Mouse (Mus musculus): ENCODE measurements at regions not wholly inside any gene's neighbourhood (a gene's known extent, or its start where the extent isn't known, plus 50 kb on each side); places are given as distances from the start of the nearest gene placed in this dataset.
A peak's percentile ranks its signal among the peaks of the same experiment; 100 is the strongest.

DNA sequence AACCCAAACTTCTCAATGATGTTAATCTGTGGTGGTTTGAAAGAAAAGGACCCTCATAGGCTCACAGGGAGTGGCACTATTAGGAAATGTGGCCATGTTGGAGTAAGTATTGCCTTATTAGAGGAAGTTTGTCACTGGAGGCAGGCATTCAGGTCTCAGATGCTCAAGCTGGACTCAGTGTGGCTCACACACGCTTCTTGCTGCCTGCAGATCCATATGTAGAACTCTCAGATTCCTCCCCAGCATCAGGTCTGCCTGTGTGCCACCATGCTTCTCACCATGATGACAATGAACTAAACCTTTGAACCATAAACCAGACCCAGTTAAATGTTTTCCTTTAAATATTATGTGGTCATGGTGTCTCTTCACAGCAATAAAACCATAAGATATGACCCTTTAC is 104.7 kb upstream of the Tbl1xr1 start:
- Histone ChIP-seq H3K27me3 (ENCODE audit: control insufficient read depth, insufficient read depth, low read length) (no peaks in the 10 kb centered on the region), H3K36me3 (ENCODE audit: control insufficient read depth, insufficient read depth, low read length) (no peaks in the 10 kb centered on the region), H3K4me1 (ENCODE audit: control insufficient read depth, insufficient read depth, insufficient read length, low read length) (peaks cover 8% of the 10 kb centered on the region; the same call in 1 of the 2 replicates), H3K4me3 (ENCODE audit: low read depth, low read length) (no peak overlapping the region), H3K27ac (ENCODE audit: insufficient read depth, low read depth, low read length) (no peak overlapping the region)
- TF ChIP-seq CTCF (IDR thresholded peaks at IDR 0.05; ENCODE audit: extremely low read depth, insufficient read length, insufficient replicate concordance, low read depth, low read length) (no peak), POLR2A (IDR thresholded peaks at IDR 0.05; ENCODE audit: low read depth, low read length) (no peak)
- 97% methylated on average over 1 of the region's 1 CpGs for WGBS

GRCm38 (mm10) chr3:21973153-21973552 is 103.3 kb upstream of the Tbl1xr1 start:
- H3K36me3 ChIP-seq (ENCODE audit: control insufficient read depth, insufficient read depth, low read length), result no peaks in the 10 kb centered on the region
- WGBS, result 93% methylated on average over 1 of the region's 1 CpGs

DNA sequence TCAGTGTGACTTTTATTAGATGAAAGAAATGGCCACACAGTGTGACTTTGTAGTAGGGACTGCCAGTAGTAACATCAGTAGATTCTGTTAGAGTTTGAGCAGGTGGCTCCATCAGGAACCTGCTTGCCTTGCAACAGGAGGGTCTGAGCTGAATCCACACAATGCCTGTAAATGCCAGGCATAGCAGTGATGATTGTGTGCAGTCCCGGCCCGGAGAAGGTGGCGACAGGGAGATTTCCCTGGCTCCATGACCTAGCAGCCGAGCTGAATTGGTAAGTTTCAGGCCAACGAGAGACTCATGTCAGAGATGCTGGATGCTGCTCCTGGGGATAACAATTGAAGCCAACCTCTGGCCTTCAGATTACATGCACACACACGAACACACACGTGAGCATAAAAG is 102.8 kb upstream of the Tbl1xr1 start:
- TF ChIP-seq CTCF (IDR thresholded peaks at IDR 0.05; ENCODE audit: extremely low read depth, insufficient read length, insufficient replicate concordance, low read depth, low read length), result no peak
- TF ChIP-seq POLR2A (IDR thresholded peaks at IDR 0.05; ENCODE audit: low read depth, low read length), result no peak
- no peaks in the 10 kb centered on the region for H3K36me3 ChIP-seq (ENCODE audit: control insufficient read depth, insufficient read depth, low read length)
- H3K4me3 ChIP-seq (ENCODE audit: low read depth, low read length), result no peak overlapping the region
- H3K4me1 ChIP-seq (ENCODE audit: control insufficient read depth, insufficient read depth, insufficient read length, low read length), result peaks cover 8% of the 10 kb centered on the region; the same call in 1 of the 2 replicates
- no peaks in the 10 kb centered on the region for H3K27me3 ChIP-seq (ENCODE audit: control insufficient read depth, insufficient read depth, low read length)
- H3K27ac ChIP-seq (ENCODE audit: insufficient read depth, low read depth, low read length), result no peak overlapping the region
- 92% methylated on average over 7 of the region's 7 CpGs for WGBS

More at GRCm38 (mm10) chr3:21973153-21973552, 103.3 kb upstream of the Tbl1xr1 start:
- H3K27me3 ChIP-seq (ENCODE audit: control insufficient read depth, insufficient read depth, low read length), result no peaks in the 10 kb centered on the region
- H3K4me3 ChIP-seq (ENCODE audit: low read depth, low read length), result no peak overlapping the region
- TF ChIP-seq POLR2A (IDR thresholded peaks at IDR 0.05; ENCODE audit: low read depth, low read length) (no peak), CTCF (IDR thresholded peaks at IDR 0.05; ENCODE audit: extremely low read depth, insufficient read length, insufficient replicate concordance, low read depth, low read length) (no peak)
- peaks cover 8% of the 10 kb centered on the region; the same call in 1 of the 2 replicates for H3K4me1 ChIP-seq (ENCODE audit: control insufficient read depth, insufficient read depth, insufficient read length, low read length)
- H3K27ac ChIP-seq (ENCODE audit: insufficient read depth, low read depth, low read length), result no peak overlapping the region

DNA sequence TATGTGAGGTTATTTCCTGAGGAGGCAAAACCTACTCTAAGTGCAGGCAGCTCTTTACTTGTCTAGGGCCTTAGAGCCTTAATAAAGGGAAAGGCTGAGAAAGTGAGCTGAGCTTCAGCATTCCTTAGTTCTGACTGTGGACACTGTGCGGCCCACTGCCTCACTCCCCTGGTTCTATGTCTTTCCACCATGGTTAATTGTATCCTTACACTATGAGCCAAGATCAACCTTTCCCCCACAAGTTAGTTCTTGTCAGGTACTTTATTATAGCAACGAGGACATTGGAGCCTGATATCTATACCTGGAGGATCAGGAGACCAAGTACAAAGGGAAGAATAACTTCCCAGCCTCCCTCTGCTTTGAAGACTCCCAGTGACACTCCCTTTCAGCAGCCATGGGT is 101.7 kb upstream of the Tbl1xr1 start:
- TF ChIP-seq CTCF (IDR thresholded peaks at IDR 0.05; ENCODE audit: extremely low read depth, insufficient read length, insufficient replicate concordance, low read depth, low read length) (no peak), POLR2A (IDR thresholded peaks at IDR 0.05; ENCODE audit: low read depth, low read length) (no peak)
- no peaks in the 10 kb centered on the region for H3K36me3 ChIP-seq (ENCODE audit: control insufficient read depth, insufficient read depth, low read length)
- 53% methylated on average over 2 of the region's 2 CpGs for WGBS

DNA sequence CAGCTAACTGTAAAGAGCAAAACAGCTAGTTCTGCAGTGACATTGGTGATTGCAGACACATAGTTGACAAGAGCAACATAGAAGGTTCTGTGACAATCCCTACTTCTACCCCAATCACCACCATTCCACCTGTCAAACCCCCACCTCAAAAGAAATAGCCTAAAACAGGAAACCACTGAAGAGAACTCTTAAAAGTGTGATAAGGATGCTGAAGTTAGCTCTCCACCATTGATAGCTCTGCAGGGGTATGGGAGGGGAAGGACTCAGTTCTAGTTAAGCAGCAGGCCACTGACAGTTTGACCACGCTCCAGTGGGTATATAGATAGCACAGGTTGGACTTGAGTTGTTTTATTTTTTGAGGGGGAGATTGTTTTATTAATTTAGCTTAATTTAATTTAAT is 98.7 kb upstream of the Tbl1xr1 start:
- TF ChIP-seq POLR2A (IDR thresholded peaks at IDR 0.05; ENCODE audit: low read depth, low read length) (no peak), CTCF (IDR thresholded peaks at IDR 0.05; ENCODE audit: extremely low read depth, insufficient read length, insufficient replicate concordance, low read depth, low read length) (no peak)
- WGBS, result 91% methylated on average over 1 of the region's 1 CpGs

More for the DNA sequence above, 101.7 kb upstream of the Tbl1xr1 start:
- peak overlapping the region; percentile 81 for H3K27ac ChIP-seq (ENCODE audit: insufficient read depth, low read depth, low read length)
- no peaks in the 10 kb centered on the region for H3K27me3 ChIP-seq (ENCODE audit: control insufficient read depth, insufficient read depth, low read length)
- H3K4me1 ChIP-seq (ENCODE audit: control insufficient read depth, insufficient read depth, insufficient read length, low read length), result peaks cover 8% of the 10 kb centered on the region; the same call in 1 of the 2 replicates
- H3K4me3 ChIP-seq (ENCODE audit: low read depth, low read length), result no peak overlapping the region

GRCm38 (mm10) chr3:21982991-21983390 is 93.5 kb upstream of the Tbl1xr1 start:
- no peak overlapping the region for H3K27ac ChIP-seq (ENCODE audit: insufficient read depth, low read depth, low read length)
- 90% methylated on average over 8 of the region's 8 CpGs for WGBS
- H3K4me1 ChIP-seq (ENCODE audit: control insufficient read depth, insufficient read depth, insufficient read length, low read length), result peaks cover 13% of the 10 kb centered on the region
- no peak overlapping the region for H3K4me3 ChIP-seq (ENCODE audit: low read depth, low read length)
- no peaks in the 10 kb centered on the region for H3K27me3 ChIP-seq (ENCODE audit: control insufficient read depth, insufficient read depth, low read length)
- no peaks in the 10 kb centered on the region for H3K36me3 ChIP-seq (ENCODE audit: control insufficient read depth, insufficient read depth, low read length)
- TF ChIP-seq CTCF (IDR thresholded peaks at IDR 0.05; ENCODE audit: extremely low read depth, insufficient read length, insufficient replicate concordance, low read depth, low read length), result no peak
- TF ChIP-seq POLR2A (IDR thresholded peaks at IDR 0.05; ENCODE audit: low read depth, low read length), result no peak

More for the DNA sequence above, 98.7 kb upstream of the Tbl1xr1 start:
- Histone ChIP-seq H3K27me3 (ENCODE audit: control insufficient read depth, insufficient read depth, low read length) (no peaks in the 10 kb centered on the region), H3K4me3 (ENCODE audit: low read depth, low read length) (no peak overlapping the region), H3K4me1 (ENCODE audit: control insufficient read depth, insufficient read depth, insufficient read length, low read length) (peaks cover 8% of the 10 kb centered on the region; the same call in 1 of the 2 replicates), H3K27ac (ENCODE audit: insufficient read depth, low read depth, low read length) (no peak overlapping the region), H3K36me3 (ENCODE audit: control insufficient read depth, insufficient read depth, low read length) (no peaks in the 10 kb centered on the region)

DNA sequence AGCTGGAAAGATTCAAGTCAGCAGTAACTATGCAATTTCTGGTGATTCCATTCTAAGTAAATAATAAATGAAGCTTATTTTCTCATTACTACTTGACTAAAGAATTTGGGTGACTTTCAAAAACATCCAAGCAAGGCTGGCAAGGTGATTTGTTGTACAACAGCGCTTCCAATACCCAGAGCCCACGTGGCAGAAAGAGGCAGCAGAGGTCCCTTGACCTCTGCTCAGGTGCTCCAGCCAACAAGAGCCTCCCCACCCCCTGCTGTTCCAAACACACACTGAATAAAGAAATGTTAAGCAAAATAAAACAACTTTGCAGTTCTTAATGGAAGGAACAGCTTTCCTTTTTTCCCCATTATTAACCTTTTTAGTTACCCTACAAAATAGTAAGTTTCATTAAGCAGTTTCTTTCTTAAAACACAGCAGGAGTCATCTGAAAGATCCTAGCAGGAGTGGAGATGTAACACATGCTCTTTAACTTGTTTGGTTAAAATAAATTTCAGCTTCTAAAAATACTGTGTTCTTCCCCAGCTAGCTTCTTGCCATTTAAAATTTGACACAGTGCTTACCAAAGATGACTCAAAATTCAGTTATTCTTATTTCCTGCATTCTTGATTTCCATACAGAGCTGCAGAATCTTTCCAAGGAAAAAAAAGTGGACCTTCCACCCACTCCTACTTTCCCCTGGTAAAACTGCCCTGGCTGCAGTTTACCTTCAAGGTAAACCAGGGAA is 92.3 kb upstream of the Tbl1xr1 start:
- Histone ChIP-seq H3K36me3 (ENCODE audit: control insufficient read depth, insufficient read depth, low read length) (no peaks in the 10 kb centered on the region), H3K4me3 (ENCODE audit: low read depth, low read length) (no peak overlapping the region), H3K27ac (ENCODE audit: insufficient read depth, low read depth, low read length) (no peak overlapping the region), H3K27me3 (ENCODE audit: control insufficient read depth, insufficient read depth, low read length) (no peaks in the 10 kb centered on the region), H3K4me1 (ENCODE audit: control insufficient read depth, insufficient read depth, insufficient read length, low read length) (peaks cover 19% of the 10 kb centered on the region)
- 63% methylated on average over 2 of the region's 2 CpGs for WGBS
- no peak for TF ChIP-seq CTCF (IDR thresholded peaks at IDR 0.05; ENCODE audit: extremely low read depth, insufficient read length, insufficient replicate concordance, low read depth, low read length)

Measured in small intestine, adult 2 months (tissue).